Mouse (Mus musculus) liver, embryonic 14.5 days (tissue): ENCODE measurements around the gene 4632433K11Rik. TPM values are rescaled to one million over a fixed set of nuclear protein-coding genes. Genes with fewer than 3 reads are reported as not detected.
A peak's percentile ranks its signal among the peaks of the same experiment; 100 is the strongest.
"Not testable (repeated sequence)": the region's sequence is repeated elsewhere in the genome, so short reads cannot be mapped to it uniquely, and the experiment has no call there.

Experiments used
- ATAC-seq: fragments of 200-750 bp; cut with Nextera tagmentation; 2 replicates; pipeline ENCODE4 v1.8.0; 2017; ENCODE audit warnings: moderate number of reproducible peaks, mild to moderate bottlenecking, moderate library complexity; ENCODE audit not compliant: insufficient read depth
- DNase-seq, 3 experiments: peaks; one replicate each; pipeline ENCODE4 v3.0.0-alpha.2; 2012 to 2013; ENCODE audit warnings: low read depth in 3 of 3, low spot score in 3 of 3
- H3K27ac ChIP-seq: fragments of 300-500 bp; sonication (generic); 2 replicates; pipeline ENCODE4 v1.5.1; 2014; ENCODE audit warnings: moderate library complexity, mild to moderate bottlenecking, control low read depth, inconsistent platforms
- H3K27me3 ChIP-seq: fragments of 300-500 bp; sonication (generic); 2 replicates; pipeline ENCODE4 v1.6.1; 2014; ENCODE audit warnings: mild to moderate bottlenecking, low read length, moderate library complexity; ENCODE audit not compliant: control insufficient read depth, insufficient read depth
- H3K36me3 ChIP-seq: fragments of 300-500 bp; sonication (generic); replicated peaks from 2 replicates; pipeline ENCODE4 v1.6.1; 2014; ENCODE audit warnings: low read depth; ENCODE audit not compliant: control insufficient read depth, insufficient read depth
- H3K4me1 ChIP-seq, 2 experiments: fragments of 200-500 bp in 1 of 2; fragments of 300-500 bp in 1 of 2; sonication (generic) in 1 of 2; replicated peaks; 2 replicates each; pipeline ENCODE4 v1.6.1; 2012 to 2014; ENCODE audit warnings: antibody characterized with exemption in 1 of 2, inconsistent platforms in 1 of 2, low read length in 1 of 2; ENCODE audit not compliant: control insufficient read depth in 2 of 2, insufficient read depth in 2 of 2
- H3K4me2 ChIP-seq: fragments of 300-500 bp; sonication (generic); 2 replicates; pipeline ENCODE4 v1.6.1; 2014; ENCODE audit warnings: low read depth, mild to moderate bottlenecking, control low read depth, moderate library complexity
- H3K4me3 ChIP-seq, 2 experiments: fragments of 200-500 bp in 1 of 2; fragments of 300-500 bp in 1 of 2; sonication (generic) in 1 of 2; 2 replicates each; pipeline ENCODE4 v1.5.1; 2012 to 2014; ENCODE audit warnings: low read depth in 2 of 2, low read length in 2 of 2, mild to moderate bottlenecking in 2 of 2, control low read depth in 1 of 2, inconsistent platforms in 1 of 2, moderate library complexity in 1 of 2; ENCODE audit not compliant: insufficient read depth in 1 of 2
- H3K9ac ChIP-seq: fragments of 300-500 bp; sonication (generic); replicated peaks from 2 replicates; pipeline ENCODE4 v1.6.1; 2014; ENCODE audit warnings: mild to moderate bottlenecking, control low read depth, moderate library complexity
- H3K9me3 ChIP-seq: fragments of 300-500 bp; sonication (generic); 2 replicates; pipeline ENCODE4 v1.6.1; 2016; ENCODE audit warnings: low read length, mixed read lengths; ENCODE audit not compliant: control insufficient read depth
- CTCF ChIP-seq: IDR thresholded peaks from 2 replicates; pipeline ENCODE4 v1.5.1; 2016; ENCODE audit warnings: antibody characterized with exemption, low read depth, control low read depth
- EP300 ChIP-seq: IDR thresholded peaks from 2 replicates; pipeline ENCODE4 v1.6.1; 2016; ENCODE audit warnings: antibody characterized with exemption, low read depth
- WGBS: fragments of 180-500 bp; shearing (Covaris S2); extraction: QIAGEN DNeasy Blood & Tissue Kit; methylation state at CpG from one replicate; pipeline ENCODE4 v1.1.7; 2014; ENCODE audit not compliant: insufficient replicate concordance; 5-methylcytosine and 5-hydroxymethylcytosine counted together
- polyA plus RNA-seq, 2 experiments: library from polyadenylated mRNA; depleted of rRNA in 1 of 2; stranded (reverse) in 1 of 2; unstranded in 1 of 2; fragments of >200 nt; fragmentation: Nextera tagmentation in 1 of 2; extraction: Ambion mirVana in 1 of 2; gene quantifications; 2 replicates each; pipeline versions ENCODE4 v1.2.1 to v1.2.3; 2012 to 2014

The 4632433K11Rik gene
- polyA plus RNA-seq, 2 experiments, result not detected

GRCm38 (mm10) chr7:5064886-5065285 is 31.0 kb downstream of the 4632433K11Rik start:
- Histone ChIP-seq H3K27ac (no peak overlapping the region), H3K36me3 (peaks cover 39% of the 10 kb centered on the region), H3K4me2 (peak overlapping the region; percentile 98), H3K27me3 (no peaks in the 10 kb centered on the region), H3K4me3 (no peak overlapping the region; a peak in 1 of 4 replicates), H3K9me3 (no peaks in the 10 kb centered on the region), H3K4me1 (peaks cover 16 to 18% of the 10 kb centered on the region in 2 experiments), H3K9ac (no peak overlapping the region)
- no peak for ATAC-seq
- 83% methylated on average over 6 of the region's 6 CpGs for WGBS
- TF ChIP-seq EP300 (no peak), CTCF (no peak)
- no peak for DNase-seq

GRCm38 (mm10) chr7:5073586-5073985 is 39.7 kb downstream of the 4632433K11Rik start:
- 16% methylated on average over 1 of the region's 1 CpGs for whole genome bisulfite sequencing
- Histone ChIP-seq H3K9ac (peak overlapping the region; percentile 51), H3K27me3 (no peaks in the 10 kb centered on the region), H3K4me3 (no peak overlapping the region; a peak in 1 of 4 replicates), H3K4me2 (peak overlapping the region; percentile 62), H3K27ac (peak overlapping the region; percentile 79), H3K36me3 (peaks cover 95% of the 10 kb centered on the region), H3K9me3 (no peaks in the 10 kb centered on the region), H3K4me1 (peaks cover 37 to 46% of the 10 kb centered on the region in 2 experiments)
- TF ChIP-seq EP300 (no peak), CTCF (no peak)
- peak; percentile 45 to 64 (median 57) for DNase-seq
- peak; percentile 75 for ATAC-seq

DNA sequence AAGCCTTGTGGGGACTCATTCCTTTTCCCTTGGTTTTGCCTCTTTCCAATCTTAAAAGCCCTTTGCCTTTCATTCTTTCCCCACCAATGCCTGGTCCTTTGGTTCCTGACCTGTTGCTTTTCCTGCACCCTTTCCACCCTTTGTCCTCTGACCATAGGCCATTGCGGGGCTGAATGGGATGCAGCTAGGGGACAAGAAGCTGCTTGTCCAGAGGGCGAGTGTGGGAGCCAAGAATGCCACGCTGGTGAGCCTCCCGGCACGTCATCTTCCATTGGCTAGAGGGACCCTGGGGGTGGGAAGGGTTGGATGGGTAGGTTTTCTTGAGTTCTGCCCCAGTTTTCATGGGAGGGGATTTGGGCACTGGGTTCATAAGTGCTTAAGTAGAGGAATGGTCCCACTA is 41.1 kb downstream of the 4632433K11Rik start:
- no peak overlapping the region; the same call in 1 of the 2 replicates for H3K27ac ChIP-seq
- ATAC-seq, result no peak

GRCm38 (mm10) chr7:5076931-5077330 is 43.0 kb downstream of the 4632433K11Rik start:
- H3K27ac ChIP-seq, result peak overlapping the region; percentile 87
- H3K9me3 ChIP-seq, result no peaks in the 10 kb centered on the region
- no peak for TF ChIP-seq CTCF
- peak; percentile 54; the same call in 1 of the 2 replicates for TF ChIP-seq EP300
- no peak overlapping the region for H3K4me3 ChIP-seq
- peak; percentile 50 to 60 (median 59) for DNase-seq
- peaks cover 67% of the 10 kb centered on the region for H3K36me3 ChIP-seq
- H3K4me1 ChIP-seq, result peaks cover 39 to 50% of the 10 kb centered on the region in 2 experiments
- no peaks in the 10 kb centered on the region for H3K27me3 ChIP-seq
- ATAC-seq, result 0 out of 2 replicates have a peak, but pooled peaks have one; percentile 15
- H3K4me2 ChIP-seq, result peak overlapping the region; percentile 38
- 35% methylated on average over 2 of the region's 2 CpGs for WGBS
- H3K9ac ChIP-seq, result no peak overlapping the region; the same call in 1 of the 2 replicates

More for the DNA sequence above, 41.1 kb downstream of the 4632433K11Rik start:
- no peaks in the 10 kb centered on the region for H3K27me3 ChIP-seq
- H3K4me3 ChIP-seq, result no peak overlapping the region
- peaks cover 37 to 46% of the 10 kb centered on the region in 2 experiments for H3K4me1 ChIP-seq
- H3K36me3 ChIP-seq, result peaks cover 84% of the 10 kb centered on the region
- TF ChIP-seq EP300 (no peak), CTCF (no peak)
- H3K4me2 ChIP-seq, result no peak overlapping the region
- H3K9me3 ChIP-seq, result no peaks in the 10 kb centered on the region
- WGBS, result 93% methylated on average over 5 of the region's 5 CpGs
- DNase-seq, result no peak
- no peak overlapping the region for H3K9ac ChIP-seq

DNA sequence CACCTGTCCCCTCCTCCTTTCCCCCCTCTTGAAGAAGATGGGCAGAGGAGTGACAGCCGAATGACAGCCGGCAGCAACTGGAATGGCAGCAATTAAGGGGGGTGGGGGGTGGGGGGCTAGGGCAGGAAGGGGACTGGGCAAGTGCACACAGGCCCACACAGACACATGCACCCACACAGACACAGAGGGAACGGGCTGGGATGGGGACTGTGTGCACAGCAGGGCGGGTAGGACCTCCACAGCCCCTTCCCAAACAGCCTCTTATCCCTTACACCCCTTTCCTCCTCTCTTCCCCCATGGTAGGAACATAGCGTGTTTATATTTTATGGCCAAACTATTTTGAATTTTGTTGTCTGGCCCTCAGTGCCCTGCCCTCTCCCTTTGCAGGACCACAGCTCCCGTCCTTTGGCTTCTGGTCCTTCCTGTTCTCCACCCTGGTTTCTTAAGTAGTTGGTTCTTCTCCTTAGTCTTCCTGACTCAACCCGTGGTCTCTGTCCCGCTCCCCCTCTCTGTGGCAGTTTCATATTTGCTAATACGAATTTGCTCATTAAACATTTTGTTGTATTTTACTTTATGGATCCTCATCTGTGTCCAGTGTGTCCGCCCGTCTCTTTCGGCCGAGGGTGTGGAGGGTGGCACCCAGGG is 45.6 kb downstream of the 4632433K11Rik start:
- Histone ChIP-seq H3K4me2 (peak overlapping the region; percentile 92), H3K4me3 (peak overlapping the region; percentile 54 to 90), H3K9ac (peak overlapping the region; percentile 92), H3K4me1 (peaks cover 21 to 36% of the 10 kb centered on the region in 2 experiments), H3K27ac (peak overlapping the region; percentile 63), H3K36me3 (peaks cover 61% of the 10 kb centered on the region)
- H3K9me3 ChIP-seq, DNase-seq, H3K27me3 ChIP-seq: not testable (repeated sequence)
- peak; percentile 0; the same call in 1 of the 2 replicates for ATAC-seq
- 34% methylated on average over 9 of the region's 13 CpGs for WGBS
